Mouse (Mus musculus): Measurements from ENCODE around the gene Gm43064. TPM values are rescaled to one million over a fixed set of nuclear protein-coding genes. Genes with fewer than 3 reads are reported as not detected.
"Not testable (repeated sequence)": the region's sequence is repeated elsewhere in the genome, so short reads cannot be mapped to it uniquely, and the experiment has no call there.

Gm43064 gene
- polyA plus RNA-seq, 1 experiment = 0.65 TPM

- H3K27me3 ChIP-seq (ENCODE audit: control insufficient read depth) = no peaks in the 10 kb centered on the region
- peaks cover 96% of the 10 kb centered on the region for H3K36me3 ChIP-seq (ENCODE audit: control insufficient read depth)
- no peak overlapping the region for H3K4me3 ChIP-seq (replicated peaks)
- TF ChIP-seq GATA1 (IDR thresholded peaks at IDR 0.05; ENCODE audit: low read length) (no peak), TAL1 (IDR thresholded peaks at IDR 0.05; ENCODE audit: low read length) (no peak)
- peaks cover 73% of the 10 kb centered on the region for H3K4me1 ChIP-seq (ENCODE audit: control insufficient read depth)
- H3K9me3 ChIP-seq (ENCODE audit: control insufficient read depth, low read length) = no peaks in the 10 kb centered on the region
Measured at GRCm38 (mm10) chr3:103780271-103780670, 29.1 kb upstream of the Gm43064 start.

GRCm38 (mm10) chr3:103780777-103781176, 28.6 kb upstream of the Gm43064 start:
- no peaks in the 10 kb centered on the region for H3K27me3 ChIP-seq (ENCODE audit: control insufficient read depth)
- no peak overlapping the region for H3K4me3 ChIP-seq (replicated peaks)
- H3K9me3 ChIP-seq (ENCODE audit: control insufficient read depth, low read length) = no peaks in the 10 kb centered on the region
- no peak for TF ChIP-seq GATA1 (IDR thresholded peaks at IDR 0.05; ENCODE audit: low read length)
- TF ChIP-seq TAL1 (IDR thresholded peaks at IDR 0.05; ENCODE audit: low read length) = no peak
- H3K4me1 ChIP-seq (ENCODE audit: control insufficient read depth) = peaks cover 73% of the 10 kb centered on the region
- peaks cover 95% of the 10 kb centered on the region for H3K36me3 ChIP-seq (ENCODE audit: control insufficient read depth)

- peaks cover 83% of the 10 kb centered on the region for H3K4me1 ChIP-seq (ENCODE audit: control insufficient read depth)
- no peak overlapping the region for H3K4me3 ChIP-seq (replicated peaks)
- H3K9me3 ChIP-seq (ENCODE audit: control insufficient read depth, low read length) = no peaks in the 10 kb centered on the region
- H3K27me3 ChIP-seq (ENCODE audit: control insufficient read depth) = no peaks in the 10 kb centered on the region
- peaks cover 91% of the 10 kb centered on the region for H3K36me3 ChIP-seq (ENCODE audit: control insufficient read depth)
- TF ChIP-seq GATA1 (IDR thresholded peaks at IDR 0.05; ENCODE audit: low read length) = no peak
Measured at GRCm38 (mm10) chr3:103782844-103783609, 26.3 kb upstream of the Gm43064 start.

GRCm38 (mm10) chr3:103787225-103787624, 22.1 kb upstream of the Gm43064 start:
- H3K4me3 ChIP-seq (replicated peaks) = peak overlapping the region; percentile 46
- H3K36me3 ChIP-seq (ENCODE audit: control insufficient read depth) = peaks cover 66% of the 10 kb centered on the region
- no peak for TF ChIP-seq GATA1 (IDR thresholded peaks at IDR 0.05; ENCODE audit: low read length)
- TF ChIP-seq TAL1 (IDR thresholded peaks at IDR 0.05; ENCODE audit: low read length) = no peak
- H3K9me3 ChIP-seq (ENCODE audit: control insufficient read depth, low read length) = no peaks in the 10 kb centered on the region
- no peaks in the 10 kb centered on the region for H3K27me3 ChIP-seq (ENCODE audit: control insufficient read depth)
- peaks cover 72% of the 10 kb centered on the region for H3K4me1 ChIP-seq (ENCODE audit: control insufficient read depth)

- H3K4me3 ChIP-seq (replicated peaks) = peak overlapping the region; percentile 70
- no peaks in the 10 kb centered on the region for H3K9me3 ChIP-seq (ENCODE audit: control insufficient read depth, low read length)
- H3K4me1 ChIP-seq (ENCODE audit: control insufficient read depth) = peaks cover 75% of the 10 kb centered on the region
- TF ChIP-seq TAL1 (IDR thresholded peaks at IDR 0.05; ENCODE audit: low read length) (no peak), GATA1 (IDR thresholded peaks at IDR 0.05; ENCODE audit: low read length) (no peak)
- no peaks in the 10 kb centered on the region for H3K27me3 ChIP-seq (ENCODE audit: control insufficient read depth)
- H3K36me3 ChIP-seq (ENCODE audit: control insufficient read depth) = peaks cover 49% of the 10 kb centered on the region
Measured at GRCm38 (mm10) chr3:103789096-103789495, 20.3 kb upstream of the Gm43064 start.

GRCm38 (mm10) chr3:103789891-103790345, 19.5 kb upstream of the Gm43064 start:
- TF ChIP-seq TAL1 (IDR thresholded peaks at IDR 0.05; ENCODE audit: low read length) (no peak), GATA1 (IDR thresholded peaks at IDR 0.05; ENCODE audit: low read length) (no peak)
- Histone ChIP-seq H3K9me3 (ENCODE audit: control insufficient read depth, low read length) (no peaks in the 10 kb centered on the region), H3K27me3 (ENCODE audit: control insufficient read depth) (no peaks in the 10 kb centered on the region), H3K36me3 (ENCODE audit: control insufficient read depth) (peaks cover 41% of the 10 kb centered on the region), H3K4me1 (ENCODE audit: control insufficient read depth) (peaks cover 76% of the 10 kb centered on the region), H3K4me3 (replicated peaks) (peak overlapping the region; percentile 70)

GRCm38 (mm10) chr3:103790346-103791145, 18.8 kb upstream of the Gm43064 start:
- Histone ChIP-seq H3K9me3 (ENCODE audit: control insufficient read depth, low read length) (no peaks in the 10 kb centered on the region), H3K4me1 (ENCODE audit: control insufficient read depth) (peaks cover 74% of the 10 kb centered on the region), H3K4me3 (replicated peaks) (peak overlapping the region; percentile 70), H3K36me3 (ENCODE audit: control insufficient read depth) (peaks cover 35% of the 10 kb centered on the region), H3K27me3 (ENCODE audit: control insufficient read depth) (no peaks in the 10 kb centered on the region)
- TF ChIP-seq GATA1 (IDR thresholded peaks at IDR 0.05; ENCODE audit: low read length) (no peak), TAL1 (IDR thresholded peaks at IDR 0.05; ENCODE audit: low read length) (no peak)

GRCm38 (mm10) chr3:103791230-103792110, 17.9 kb upstream of the Gm43064 start, which contains the start of gene Hipk1:
Hipk1 (minus strand) TSS chr3:103791563.
- Histone ChIP-seq H3K9me3 (ENCODE audit: control insufficient read depth, low read length) (no peaks in the 10 kb centered on the region), H3K27me3 (ENCODE audit: control insufficient read depth) (no peaks in the 10 kb centered on the region), H3K4me1 (ENCODE audit: control insufficient read depth) (peaks cover 76% of the 10 kb centered on the region), H3K36me3 (ENCODE audit: control insufficient read depth) (peaks cover 28% of the 10 kb centered on the region), H3K4me3 (replicated peaks) (peak within 1 kb of the TSS; percentile 70)
- TF ChIP-seq TAL1 (IDR thresholded peaks at IDR 0.05; ENCODE audit: low read length) = no peak
- no peak for TF ChIP-seq GATA1 (IDR thresholded peaks at IDR 0.05; ENCODE audit: low read length)

GRCm38 (mm10) chr3:103792111-103792406, 17.3 kb upstream of the Gm43064 start:
- H3K9me3 ChIP-seq (ENCODE audit: control insufficient read depth, low read length); H3K27me3 ChIP-seq (ENCODE audit: control insufficient read depth): not testable (repeated sequence)

More at GRCm38 (mm10) chr3:103792111-103792406, 17.3 kb upstream of the Gm43064 start:
- H3K4me3 ChIP-seq (replicated peaks) = peak overlapping the region; percentile 70
- peaks cover 23% of the 10 kb centered on the region for H3K36me3 ChIP-seq (ENCODE audit: control insufficient read depth)
- H3K4me1 ChIP-seq (ENCODE audit: control insufficient read depth) = peaks cover 77% of the 10 kb centered on the region

All from erythroblast, embryonic 14.5 days (primary cell).